Mouse (Mus musculus) cerebellum, adult 2 months (tissue): ENCODE results near the gene Afap1l2.

ENCODE experiments used
- CTCF ChIP-seq: fragments of 200-500 bp; IDR thresholded peaks from 2 replicates; pipeline ENCODE4 v1.5.1; 2011; ENCODE audit warnings: low read depth, mild to moderate bottlenecking, control low read depth, low read length, moderate library complexity, borderline replicate concordance; ENCODE audit not compliant: insufficient read depth
- POLR2A ChIP-seq: fragments of 200-500 bp; IDR thresholded peaks from 2 replicates; pipeline ENCODE4 v1.6.1; 2011; ENCODE audit warnings: low read length, control low read depth, borderline replicate concordance; ENCODE audit not compliant: insufficient read depth

DNA sequence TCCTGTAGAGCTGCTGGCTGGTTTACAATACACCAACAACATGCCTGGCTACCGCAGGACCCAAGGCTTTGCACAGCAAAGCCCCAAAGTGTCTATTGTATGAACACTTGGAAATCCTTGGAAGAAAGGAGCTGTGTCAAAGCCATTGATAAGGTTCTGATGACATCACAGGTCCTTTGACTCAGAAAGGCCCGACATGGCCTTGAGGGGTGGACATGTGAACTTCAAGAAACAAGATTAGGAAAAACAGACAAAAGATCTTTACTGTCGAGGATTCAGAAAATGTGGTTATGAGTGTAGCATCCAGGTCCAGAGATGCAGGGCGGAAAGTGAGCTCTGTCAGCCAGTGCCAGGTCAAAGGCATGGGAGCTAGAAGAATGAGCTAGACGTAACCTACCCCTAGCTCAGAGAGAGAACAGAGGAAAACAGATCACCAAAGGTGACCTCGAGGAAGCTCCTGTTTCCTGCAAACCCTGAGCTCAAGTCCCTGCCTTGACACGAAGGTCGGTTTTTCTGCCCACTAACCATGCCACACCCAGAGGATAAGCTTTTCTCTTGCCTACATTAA lies 15.0 kb downstream of the Afap1l2 start:
- TF ChIP-seq CTCF (no peak), POLR2A (no peak)
